Mouse (Mus musculus) cerebellum, adult 2 months (tissue): ENCODE results near the gene Helz2.

Experiments used
- CTCF ChIP-seq: fragments of 200-500 bp; IDR thresholded peaks from 2 replicates; pipeline ENCODE4 v1.5.1; 2011; ENCODE audit warnings: low read depth, mild to moderate bottlenecking, control low read depth, low read length, moderate library complexity, borderline replicate concordance; ENCODE audit not compliant: insufficient read depth
- POLR2A ChIP-seq: fragments of 200-500 bp; IDR thresholded peaks from 2 replicates; pipeline ENCODE4 v1.6.1; 2011; ENCODE audit warnings: low read length, control low read depth, borderline replicate concordance; ENCODE audit not compliant: insufficient read depth

- no peak for TF ChIP-seq CTCF
- TF ChIP-seq POLR2A: no peak
Observed at GRCm38 (mm10) chr2:181218881-181219485, 22.8 kb downstream of the Helz2 start.
